In genomic region chr2:72995346-72996097, GRCm38 (mm10) we compare ENCODE assay signal across 8 mouse cellular contexts. TPM values are rescaled to one million over a fixed set of nuclear protein-coding genes. Genes with fewer than 3 reads are reported as not detected.
DNase-seq lines count a peak whose midpoint lies in the region; ATAC-seq and TF ChIP-seq lines count a peak whose summit lies in the region.

No protein-coding gene starts in this region.

- H3K27me3 ChIP-seq in Patski: no peaks in the 10 kb centered on the region
- no peaks in the 10 kb centered on the region for H3K27me3 ChIP-seq in embryonic facial prominence, embryonic 11.5 days (ENCODE audit: control insufficient read depth, insufficient read depth, low read length)
- H3K27me3 ChIP-seq in limb, embryonic 15.5 days: no peaks in the 10 kb centered on the region

- H3K4me3 ChIP-seq in embryonic facial prominence, embryonic 11.5 days (ENCODE audit: low read depth, low read length): no peak overlapping the region
- no peak overlapping the region for H3K4me3 ChIP-seq in limb, embryonic 15.5 days

- no peak overlapping the region for H3K9ac ChIP-seq in embryonic facial prominence, embryonic 11.5 days (replicated peaks; ENCODE audit: low read length)
- no peak overlapping the region for H3K9ac ChIP-seq in limb, embryonic 15.5 days

- TF ChIP-seq CTCF in Patski (IDR thresholded peaks at IDR 0.05): no peak

- peak; percentile 58 for DNase-seq in CD4-positive helper T cell, adult 2 months (ENCODE audit: low read depth, low spot score)
- DNase-seq in Patski (ENCODE audit: low read depth, low spot score): no peak
- peak; percentile 42 for DNase-seq in embryonic facial prominence, embryonic 11.5 days (ENCODE audit: low spot score)
- DNase-seq in heart, adult 11 months: peak; percentile 98
- DNase-seq in kidney, adult 18-20 months: peak; percentile 51
- peak; percentile 33 for DNase-seq in ovary, postnatal 14 days (ENCODE audit: low spot score)

- CTCF ChIA-PET in Patski (lab: Charles Lee): interaction anchor here (1.2 to 1.4 kb wide), 2 partner anchors 9 to 65 kb away, joined by 3 read pairs; partner anchors contain the start of gene Gm11084

- H3K9me3 ChIP-seq in embryonic facial prominence, embryonic 11.5 days (replicated peaks; ENCODE audit: control insufficient read depth, low read length): no peaks in the 10 kb centered on the region
- H3K9me3 ChIP-seq in limb, embryonic 15.5 days: no peaks in the 10 kb centered on the region

- no peak overlapping the region; the same call in 1 of the 2 replicates for H3K27ac ChIP-seq in embryonic facial prominence, embryonic 11.5 days (replicated peaks; ENCODE audit: low read depth, low read length)
- H3K27ac ChIP-seq in limb, embryonic 15.5 days: peak overlapping the region; percentile 83

- in situ Hi-C loops in Patski (cut with MboI; ENCODE audit: low pct_unique_long_range_greater_than_20kb): no loop called here

- H3K4me1 ChIP-seq in embryonic facial prominence, embryonic 11.5 days (ENCODE audit: control insufficient read depth, insufficient read depth, low read length): no peaks in the 10 kb centered on the region
- peaks cover 25% of the 10 kb centered on the region for H3K4me1 ChIP-seq in limb, embryonic 15.5 days

- POLR2A ChIA-PET in Patski (lab: Charles Lee): interaction anchor here (1.6 kb wide), 1 partner anchor 16 kb away, joined by 5 read pairs; the partner anchor contains the start of gene Sp3

- 39% methylated on average over 9 of the region's 9 CpGs for WGBS in embryonic facial prominence, embryonic 11.5 days
- 9% methylated on average over 9 of the region's 9 CpGs for WGBS in limb, embryonic 15.5 days

- no peak overlapping the region for H3K4me2 ChIP-seq in embryonic facial prominence, embryonic 11.5 days (ENCODE audit: low read depth, low read length)
- peak overlapping the region; percentile 26 for H3K4me2 ChIP-seq in limb, embryonic 15.5 days

- H3K36me3 ChIP-seq in embryonic facial prominence, embryonic 11.5 days (replicated peaks; ENCODE audit: control insufficient read depth, insufficient read depth, low read depth, low read length): no peaks in the 10 kb centered on the region
- H3K36me3 ChIP-seq in limb, embryonic 15.5 days: no peaks in the 10 kb centered on the region

- peak; percentile 82 for ATAC-seq in Patski
- 0 out of 2 replicates have a peak, but pooled peaks have one; percentile 52 for ATAC-seq in embryonic facial prominence, embryonic 11.5 days (replicated peaks; ENCODE audit: insufficient number of reproducible peaks, low FRiP score, low TSS enrichment, low read depth)
- ATAC-seq in limb, embryonic 15.5 days (ENCODE audit: insufficient number of reproducible peaks, low FRiP score, low TSS enrichment, low read depth): peak; percentile 86
- no peak for ATAC-seq in monocyte, adult 5-6 weeks (replicated peaks; ENCODE audit: insufficient number of reproducible peaks, low FRiP score, low TSS enrichment, poor library complexity, severe bottlenecking)

RNA-seq across cellular contexts. Expression of gene Gm11084, which starts 9.0 kb away (rescaled TPM):
- not detected for polyA plus RNA-seq in Patski (2021)
- polyA plus RNA-seq in embryonic facial prominence, embryonic 11.5 days (2014; fragmentation: Nextera tagmentation; extraction: Ambion mirVana): not detected in 2 replicates
- not detected in 2 replicates for polyA plus RNA-seq in limb, embryonic 15.5 days (2015; fragmentation: Nextera tagmentation; extraction: Ambion mirVana)
- total RNA-seq in monocyte, adult 5-6 weeks (2017): not detected in 3 replicates

RNA-seq across cellular contexts. Expression of gene Sp3, which starts 15.3 kb away (rescaled TPM):
- 48.9 TPM for polyA plus RNA-seq in Patski (2021)
- polyA plus RNA-seq in embryonic facial prominence, embryonic 11.5 days (2014; fragmentation: Nextera tagmentation; extraction: Ambion mirVana): 78.9 and 88.0 TPM in 2 replicates
- 52.4 and 60.3 TPM in 2 replicates for polyA plus RNA-seq in limb, embryonic 15.5 days (2015; fragmentation: Nextera tagmentation; extraction: Ambion mirVana)
- total RNA-seq in monocyte, adult 5-6 weeks (2017): 204 to 233 TPM (median 229 TPM) in 3 replicates
